In the genomic region with DNA sequence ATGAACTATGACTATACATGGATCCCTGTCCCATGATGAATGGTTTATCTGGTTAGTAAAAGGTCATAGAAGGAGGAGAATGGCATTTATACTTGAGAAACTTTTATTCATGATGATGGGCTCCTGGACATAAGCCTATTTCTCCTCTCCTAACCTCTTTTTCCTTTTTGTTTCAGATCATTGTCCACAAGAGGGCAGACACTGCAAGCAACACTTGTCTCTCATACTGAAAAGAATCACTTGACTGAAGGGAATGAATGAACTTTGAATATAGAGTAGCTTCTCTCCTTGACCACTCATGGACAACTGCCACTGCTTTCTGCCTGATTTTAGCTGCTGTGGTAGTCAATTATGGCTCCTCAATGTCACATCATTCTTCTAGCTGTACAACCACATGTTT, we compare ENCODE assay signal across 12 mouse cellular contexts. TPM values are rescaled to one million over a fixed set of nuclear protein-coding genes. Genes with fewer than 3 reads are reported as not detected.
DNase-seq lines count a peak whose midpoint lies in the region; ATAC-seq and TF ChIP-seq lines count a peak whose summit lies in the region.
"Had no signal": no experiment of that assay in that cellular context is flagged by ENCODE, and none has a peak within 500 bp of the region (broad histone marks: within the 10 kb centered on the region; RNA-seq: fewer than 3 reads in every experiment).

No protein-coding gene starts in this region.

- DNase-seq in hindbrain, embryonic 14.5 days (ENCODE audit: low spot score): peak; percentile 61
- peak; percentile 21 for DNase-seq in lung, postnatal 0 days (ENCODE audit: low spot score)
- DNase-seq in lung, postnatal 25 days (ENCODE audit: low spot score): no peak
- peak; percentile 64 for DNase-seq in brain, embryonic 14.5 days (ENCODE audit: low read depth)
- DNase-seq in mesoderm, embryonic 11.5 days (ENCODE audit: low read depth, low spot score): peak; percentile 10
- no peak for DNase-seq in adrenal gland, adult 2 months
- DNase-seq: adrenal gland, adult 8-10 months had no signal

- no peaks in the 10 kb centered on the region for H3K36me3 ChIP-seq in hindbrain, embryonic 14.5 days (replicated peaks; ENCODE audit: control insufficient read depth, insufficient read depth)
- no peaks in the 10 kb centered on the region for H3K36me3 ChIP-seq in hindbrain, embryonic 13.5 days
- no peaks in the 10 kb centered on the region for H3K36me3 ChIP-seq in lung, postnatal 0 days (ENCODE audit: insufficient read depth, low read length)
- H3K36me3 ChIP-seq: heart, embryonic 13.5 days; intestine, embryonic 15.5 days; lung, embryonic 15.5 days had no signal

- H3K27ac ChIP-seq in hindbrain, embryonic 14.5 days: no peak overlapping the region
- no peak overlapping the region for H3K27ac ChIP-seq in hindbrain, embryonic 13.5 days
- no peak overlapping the region for H3K27ac ChIP-seq in lung, postnatal 0 days (ENCODE audit: low read length)
- H3K27ac ChIP-seq: heart, embryonic 13.5 days; intestine, embryonic 15.5 days; lung, embryonic 15.5 days had no signal

- no peak for ATAC-seq in hindbrain, embryonic 14.5 days (ENCODE audit: low FRiP score)
- no peak for ATAC-seq in hindbrain, embryonic 13.5 days (ENCODE audit: low FRiP score)
- no peak for ATAC-seq in lung, postnatal 0 days
- ATAC-seq in activated CD4-positive, CD25-positive, alpha-beta regulatory T cell, adult 4 months: no peak
- ATAC-seq: intestine, embryonic 15.5 days had no signal

- TF ChIP-seq EP300 in lung, postnatal 0 days (IDR thresholded peaks at IDR 0.05): no peak

- H3K27me3 ChIP-seq in hindbrain, embryonic 14.5 days (ENCODE audit: control insufficient read depth, insufficient read depth, low read length): no peaks in the 10 kb centered on the region
- no peaks in the 10 kb centered on the region for H3K27me3 ChIP-seq in hindbrain, embryonic 13.5 days
- H3K27me3 ChIP-seq in lung, postnatal 0 days (replicated peaks; ENCODE audit: insufficient read depth, low read length): no peaks in the 10 kb centered on the region
- H3K27me3 ChIP-seq: heart, embryonic 13.5 days; intestine, embryonic 15.5 days; lung, embryonic 15.5 days had no signal

- TF ChIP-seq CTCF in lung, postnatal 0 days (IDR thresholded peaks at IDR 0.05): peak; percentile 50
- peak; percentile 16; the same call in 1 of the 2 replicates for TF ChIP-seq CTCF in brain, embryonic 14.5 days (IDR thresholded peaks at IDR 0.05; ENCODE audit: borderline replicate concordance, extremely low read depth, insufficient read depth, insufficient read length)

- H3K4me1 ChIP-seq in hindbrain, embryonic 14.5 days (replicated peaks; ENCODE audit: control insufficient read depth, insufficient read depth, low read length): no peaks in the 10 kb centered on the region
- no peaks in the 10 kb centered on the region for H3K4me1 ChIP-seq in hindbrain, embryonic 13.5 days (replicated peaks)
- no peaks in the 10 kb centered on the region for H3K4me1 ChIP-seq in lung, postnatal 0 days (ENCODE audit: insufficient read depth, low read depth, low read length)
- H3K4me1 ChIP-seq: heart, embryonic 13.5 days; intestine, embryonic 15.5 days; lung, embryonic 15.5 days had no signal

- TF ChIP-seq POLR2A in brain, embryonic 14.5 days (IDR thresholded peaks at IDR 0.05; ENCODE audit: borderline replicate concordance, extremely low read depth, insufficient read depth, insufficient read length, poor library complexity, severe bottlenecking): no peak

- H3K4me3 ChIP-seq in hindbrain, embryonic 14.5 days (replicated peaks; ENCODE audit: low read length): no peak overlapping the region
- no peak overlapping the region for H3K4me3 ChIP-seq in hindbrain, embryonic 13.5 days
- no peak overlapping the region for H3K4me3 ChIP-seq in lung, postnatal 0 days (ENCODE audit: low read depth, low read length)
- H3K4me3 ChIP-seq: heart, embryonic 13.5 days; intestine, embryonic 15.5 days; lung, embryonic 15.5 days had no signal

- H3K9ac ChIP-seq in hindbrain, embryonic 14.5 days: no peak overlapping the region
- H3K9ac ChIP-seq in hindbrain, embryonic 13.5 days: no peak overlapping the region
- H3K9ac ChIP-seq in lung, postnatal 0 days (replicated peaks; ENCODE audit: low read depth): no peak overlapping the region
- H3K9ac ChIP-seq: heart, embryonic 13.5 days; intestine, embryonic 15.5 days; lung, embryonic 15.5 days had no signal

- no peak overlapping the region for H3K4me2 ChIP-seq in hindbrain, embryonic 14.5 days (replicated peaks)
- no peak overlapping the region for H3K4me2 ChIP-seq in hindbrain, embryonic 13.5 days
- no peak overlapping the region for H3K4me2 ChIP-seq in lung, postnatal 0 days (replicated peaks; ENCODE audit: low read depth, low read length)
- H3K4me2 ChIP-seq: heart, embryonic 13.5 days; intestine, embryonic 15.5 days; lung, embryonic 15.5 days had no signal

- no peaks in the 10 kb centered on the region for H3K9me3 ChIP-seq in hindbrain, embryonic 14.5 days (ENCODE audit: control insufficient read depth, low read length)
- H3K9me3 ChIP-seq in hindbrain, embryonic 13.5 days: no peaks in the 10 kb centered on the region
- H3K9me3 ChIP-seq in lung, postnatal 0 days (ENCODE audit: low read length): no peaks in the 10 kb centered on the region
- H3K9me3 ChIP-seq: heart, embryonic 13.5 days; intestine, embryonic 15.5 days; lung, embryonic 15.5 days had no signal

RNA-seq across cellular contexts. Expression of gene Cntn6, which starts 13.3 kb away (rescaled TPM):
- polyA plus RNA-seq in hindbrain, embryonic 14.5 days (2014; fragmentation: Nextera tagmentation; extraction: Ambion mirVana): 13.2 and 15.0 TPM in 2 replicates
- polyA plus RNA-seq in hindbrain, embryonic 13.5 days (2015; fragmentation: Nextera tagmentation; extraction: Ambion mirVana): 4.6 and 5.5 TPM in 2 replicates
- polyA plus RNA-seq in lung, postnatal 0 days (2015; fragmentation: Nextera tagmentation; extraction: Ambion mirVana): 0.07 and 0.10 TPM in 2 replicates
- 4.4 and 6.0 TPM in 2 replicates for polyA plus RNA-seq in brain, embryonic 14.5 days (2012; rRNA removed)
- not detected for polyA plus RNA-seq in activated CD4-positive, CD25-positive, alpha-beta regulatory T cell, adult 4 months (2017; shearing (Covaris generic))
- not detected for total RNA-seq in adrenal gland, adult 2 months (2021)
- polyA plus RNA-seq in adrenal gland, adult 2 months (2012; rRNA removed): not detected in 2 replicates
- total RNA-seq: adrenal gland, adult 8-10 months had no signal

Comparison
In these comparisons a context has a peak if more than half of its experiments do, and no peak if none do; other contexts are left out.
1. DNase-seq: peak in hindbrain, embryonic 14.5 days (single experiment), lung, postnatal 0 days (single experiment), brain, embryonic 14.5 days (single experiment) and mesoderm, embryonic 11.5 days (single experiment); none in lung, postnatal 25 days (single experiment) and adrenal gland, adult 2 months (single experiment).